Mouse (Mus musculus) C2C12 (cell line): ENCODE data around the gene Galntl6. TPM values are rescaled to one million over a fixed set of nuclear protein-coding genes. Genes with fewer than 3 reads are reported as not detected.

Experiments
- H3K27me3 ChIP-seq: one replicate; pipeline ENCODE4 v1.6.1; 2011; ENCODE audit not compliant: control insufficient read depth, insufficient read depth, insufficient read length
- H3K36me3 ChIP-seq: one replicate; pipeline ENCODE4 v1.6.1; 2011; ENCODE audit not compliant: control insufficient read depth, insufficient read depth
- H3K4me3 ChIP-seq: one replicate; pipeline ENCODE4 v1.5.1; 2011; ENCODE audit warnings: mild to moderate bottlenecking, control low read depth; ENCODE audit not compliant: poor library complexity, insufficient read depth, severe bottlenecking
- H3K79me2 ChIP-seq: one replicate; pipeline ENCODE4 v1.6.1; 2011; ENCODE audit not compliant: control insufficient read depth, insufficient read depth
- H3K79me3 ChIP-seq: one replicate; pipeline ENCODE4 v1.6.1; 2011; ENCODE audit warnings: low read depth, control low read depth
- H3ac ChIP-seq: one replicate; pipeline ENCODE3; 2011; ENCODE audit warnings: low read depth; ENCODE audit not compliant: control insufficient read depth, insufficient read length
- CEBPB ChIP-seq: IDR thresholded peaks from one replicate; pipeline ENCODE4 v1.6.1; 2011; ENCODE audit warnings: low read depth, mild to moderate bottlenecking, control low read depth, moderate library complexity
- CTCF ChIP-seq: IDR thresholded peaks from one replicate; pipeline ENCODE4 v1.5.1; 2011; ENCODE audit not compliant: control insufficient read depth, insufficient read depth, insufficient read length
- FOSL1 ChIP-seq: IDR thresholded peaks from one replicate; pipeline ENCODE4 v1.8.0; 2011; ENCODE audit warnings: mild to moderate bottlenecking, low read length; ENCODE audit not compliant: poor library complexity, insufficient read depth, severe bottlenecking
- MAX ChIP-seq: IDR thresholded peaks from one replicate; pipeline ENCODE4 v1.6.1; 2011; ENCODE audit warnings: mild to moderate bottlenecking, control low read depth
- MYOD1 ChIP-seq: IDR thresholded peaks from one replicate; pipeline ENCODE4 v1.6.1; 2011; ENCODE audit warnings: low read depth; ENCODE audit not compliant: control insufficient read depth, insufficient read length
- MYOG ChIP-seq: IDR thresholded peaks from one replicate; pipeline ENCODE4 v1.6.1; 2011; ENCODE audit not compliant: control insufficient read depth, insufficient read length; ENCODE audit errors: extremely low read depth
- USF1 ChIP-seq: IDR thresholded peaks from one replicate; pipeline ENCODE4 v1.6.1; 2011; ENCODE audit warnings: low read depth, mild to moderate bottlenecking, control low read depth, moderate library complexity
- polyA plus RNA-seq: library from polyadenylated mRNA; unstranded; fragments of >200 nt; fragmentation: generic; extraction: Trizol; gene quantifications from one replicate; pipeline ENCODE4 v1.2.1, GENCODE M21; 2012; ENCODE audit warnings: missing spikeins

Gene Galntl6
- polyA plus RNA-seq, 1 experiment: not detected

- no peak overlapping the region for H3ac ChIP-seq
- H3K27me3 ChIP-seq: no peaks in the 10 kb centered on the region
- no peak for TF ChIP-seq FOSL1
- no peak for TF ChIP-seq MYOG
- no peak for TF ChIP-seq MAX
- TF ChIP-seq CEBPB: no peak
- TF ChIP-seq MYOD1: no peak
- no peak for TF ChIP-seq CTCF
- no peak for TF ChIP-seq USF1
- H3K36me3 ChIP-seq: no peaks in the 10 kb centered on the region
- no peaks in the 10 kb centered on the region for H3K79me2 ChIP-seq
- no peaks in the 10 kb centered on the region for H3K79me3 ChIP-seq
- no peak overlapping the region for H3K4me3 ChIP-seq
Measured at GRCm38 (mm10) chr8:58575346-58575745, 337.1 kb downstream of the Galntl6 start.

GRCm38 (mm10) chr8:58568086-58568485, 344.4 kb downstream of the Galntl6 start:
- H3K79me3 ChIP-seq: no peaks in the 10 kb centered on the region
- H3K36me3 ChIP-seq: no peaks in the 10 kb centered on the region
- no peak overlapping the region for H3ac ChIP-seq
- no peaks in the 10 kb centered on the region for H3K79me2 ChIP-seq
- no peaks in the 10 kb centered on the region for H3K27me3 ChIP-seq
- H3K4me3 ChIP-seq: no peak overlapping the region
- TF ChIP-seq MAX: no peak
- no peak for TF ChIP-seq USF1
- TF ChIP-seq MYOD1: no peak
- no peak for TF ChIP-seq FOSL1
- no peak for TF ChIP-seq CEBPB
- TF ChIP-seq MYOG: no peak
- TF ChIP-seq CTCF: no peak

GRCm38 (mm10) chr8:58566115-58566514, 346.3 kb downstream of the Galntl6 start:
- no peaks in the 10 kb centered on the region for H3K27me3 ChIP-seq
- H3K79me2 ChIP-seq: no peaks in the 10 kb centered on the region
- H3K79me3 ChIP-seq: no peaks in the 10 kb centered on the region
- H3ac ChIP-seq: no peak overlapping the region
- no peak for TF ChIP-seq MYOG
- TF ChIP-seq USF1: no peak
- no peak for TF ChIP-seq FOSL1
- no peak for TF ChIP-seq MAX
- TF ChIP-seq CTCF: no peak
- TF ChIP-seq CEBPB: no peak
- TF ChIP-seq MYOD1: no peak
- H3K4me3 ChIP-seq: no peak overlapping the region
- no peaks in the 10 kb centered on the region for H3K36me3 ChIP-seq

- H3K27me3 ChIP-seq: no peaks in the 10 kb centered on the region
- no peak overlapping the region for H3ac ChIP-seq
- no peak overlapping the region for H3K4me3 ChIP-seq
- H3K79me2 ChIP-seq: no peaks in the 10 kb centered on the region
- no peaks in the 10 kb centered on the region for H3K36me3 ChIP-seq
- no peak for TF ChIP-seq MYOD1
- no peak for TF ChIP-seq MAX
- TF ChIP-seq CEBPB: no peak
- TF ChIP-seq MYOG: no peak
- TF ChIP-seq CTCF: no peak
- TF ChIP-seq USF1: no peak
- no peak for TF ChIP-seq FOSL1
- H3K79me3 ChIP-seq: no peaks in the 10 kb centered on the region
Measured at GRCm38 (mm10) chr8:58535781-58536180, 376.7 kb downstream of the Galntl6 start.

GRCm38 (mm10) chr8:58534631-58535030, 377.8 kb downstream of the Galntl6 start:
- Histone ChIP-seq H3K4me3 (no peak overlapping the region), H3K36me3 (no peaks in the 10 kb centered on the region), H3ac (no peak overlapping the region), H3K27me3 (no peaks in the 10 kb centered on the region), H3K79me2 (no peaks in the 10 kb centered on the region), H3K79me3 (no peaks in the 10 kb centered on the region)
- TF ChIP-seq CTCF (no peak), FOSL1 (no peak), MYOD1 (no peak)

GRCm38 (mm10) chr8:58523443-58523842, 389.0 kb downstream of the Galntl6 start:
- no peaks in the 10 kb centered on the region for H3K79me3 ChIP-seq
- H3K4me3 ChIP-seq: no peak overlapping the region
- no peak for TF ChIP-seq MYOD1
- TF ChIP-seq CTCF: no peak
- no peak for TF ChIP-seq MAX
- no peak for TF ChIP-seq CEBPB
- TF ChIP-seq MYOG: no peak
- TF ChIP-seq FOSL1: no peak
- no peak for TF ChIP-seq USF1
- no peaks in the 10 kb centered on the region for H3K27me3 ChIP-seq
- no peaks in the 10 kb centered on the region for H3K36me3 ChIP-seq
- no peaks in the 10 kb centered on the region for H3K79me2 ChIP-seq
- no peak overlapping the region for H3ac ChIP-seq

- no peaks in the 10 kb centered on the region for H3K79me2 ChIP-seq
- TF ChIP-seq USF1: no peak
- no peak for TF ChIP-seq FOSL1
- TF ChIP-seq MYOD1: no peak
- no peak for TF ChIP-seq MAX
- no peak for TF ChIP-seq MYOG
- no peak for TF ChIP-seq CTCF
- no peak for TF ChIP-seq CEBPB
- no peak overlapping the region for H3ac ChIP-seq
- no peaks in the 10 kb centered on the region for H3K36me3 ChIP-seq
- no peaks in the 10 kb centered on the region for H3K27me3 ChIP-seq
- H3K79me3 ChIP-seq: no peaks in the 10 kb centered on the region
- no peak overlapping the region for H3K4me3 ChIP-seq
Measured at GRCm38 (mm10) chr8:58521932-58522331, 390.5 kb downstream of the Galntl6 start.
